Mouse (Mus musculus) urinary bladder, postnatal 4 days (tissue): Measurements from ENCODE around the gene Hc.
A peak's percentile ranks its signal among the peaks of the same experiment; 100 is the strongest.

Experiments
- DNase-seq, 2 experiments: peaks; one replicate each; pipeline ENCODE4 v3.0.0; 2021 to 2022; ENCODE audit warnings: low spot score in 2 of 2

The Hc gene

DNA sequence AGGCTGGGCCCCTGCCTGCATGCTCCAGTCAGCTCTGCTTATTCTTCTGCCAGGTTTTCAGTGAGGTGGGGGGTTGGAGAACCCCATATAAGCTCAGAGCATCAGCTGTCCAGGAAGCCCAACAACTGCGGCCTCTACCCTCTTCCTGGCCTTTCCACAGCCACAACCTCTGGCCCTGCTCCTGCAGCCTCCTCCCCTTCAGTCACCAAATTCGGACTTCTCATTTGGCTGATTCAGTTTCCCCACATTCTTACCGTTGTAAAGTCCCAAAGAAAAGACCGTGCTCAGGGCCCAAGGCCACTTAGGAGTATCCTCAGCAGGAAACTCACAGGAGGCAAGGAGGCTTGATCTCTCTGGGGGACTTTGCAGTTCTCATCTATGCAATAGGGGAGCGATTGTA lies 104.3 kb downstream of the Hc start:
- DNase-seq = no peak

DNA sequence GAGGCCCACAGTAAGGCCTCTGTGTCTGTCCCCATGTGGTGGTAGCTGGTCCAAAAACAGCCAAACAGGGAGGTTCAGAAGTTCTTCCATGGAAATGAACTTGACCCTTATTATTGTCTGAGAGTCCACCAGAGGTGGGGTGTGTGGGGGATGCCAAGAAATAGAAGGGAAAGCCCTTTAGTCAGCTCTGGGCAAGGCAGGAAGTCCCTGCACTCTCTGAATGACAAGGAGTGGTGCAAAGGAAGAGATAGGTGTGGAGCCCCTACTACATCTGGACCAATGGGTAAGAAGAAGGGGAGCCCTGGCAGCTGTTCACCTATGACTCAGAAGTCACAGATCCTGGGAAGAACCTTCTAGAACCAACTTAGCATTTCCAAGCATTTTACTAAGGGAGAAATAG lies 106.9 kb downstream of the Hc start:
- DNase-seq = no peak

DNA sequence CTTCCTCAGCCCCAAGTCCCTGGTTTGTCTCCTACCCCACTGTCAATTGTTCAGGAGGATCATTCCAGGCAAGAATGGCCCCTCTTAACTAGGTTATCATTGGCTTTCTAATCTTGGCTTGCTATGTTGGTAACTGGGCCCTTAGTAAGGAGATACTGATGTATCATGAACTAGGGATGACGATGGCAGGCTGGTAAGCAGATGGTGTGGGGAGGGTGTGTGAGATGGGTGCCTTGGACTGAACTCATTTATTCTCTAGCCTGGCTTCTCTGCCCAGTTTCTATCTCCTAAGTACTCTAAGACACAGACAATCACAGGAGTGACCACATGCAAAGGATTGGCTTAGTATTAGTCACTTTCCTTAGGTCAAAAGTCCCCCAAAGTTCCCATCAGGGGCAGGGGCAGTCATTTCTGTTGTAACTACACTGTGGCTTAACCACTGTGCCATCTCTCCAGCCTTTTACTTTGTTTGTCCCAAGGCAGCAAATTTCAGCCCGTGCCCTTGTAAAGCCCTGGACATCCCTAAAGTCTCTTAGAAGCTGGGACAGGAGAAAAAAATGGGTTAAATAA lies 107.6 kb downstream of the Hc start:
- DNase-seq = no peak

GRCm38 (mm10) chr2:34953018-34953417 lies 108.2 kb downstream of the Hc start:
- no peak for DNase-seq

GRCm38 (mm10) chr2:34951469-34951868 lies 109.8 kb downstream of the Hc start:
- DNase-seq = no peak

DNA sequence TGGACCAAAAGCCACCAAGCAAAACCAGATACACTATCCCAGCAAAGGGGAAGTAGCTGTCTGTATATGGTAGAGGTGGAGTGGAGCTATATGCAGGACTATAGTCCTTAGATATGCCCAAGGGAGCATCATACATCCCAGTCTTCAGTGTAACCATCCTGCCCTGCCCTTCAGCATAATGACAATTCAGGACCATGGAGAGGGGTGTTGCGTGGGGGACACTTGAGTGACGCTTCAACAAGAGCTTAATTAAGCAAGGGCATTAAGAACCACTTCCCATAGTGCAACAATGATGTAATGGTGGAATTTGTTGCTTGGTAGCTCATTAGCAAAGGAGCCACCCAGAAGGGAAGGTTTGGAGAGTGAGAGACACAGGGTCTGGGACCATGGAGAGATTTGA lies 112.6 kb downstream of the Hc start:
- no peak for DNase-seq

DNA sequence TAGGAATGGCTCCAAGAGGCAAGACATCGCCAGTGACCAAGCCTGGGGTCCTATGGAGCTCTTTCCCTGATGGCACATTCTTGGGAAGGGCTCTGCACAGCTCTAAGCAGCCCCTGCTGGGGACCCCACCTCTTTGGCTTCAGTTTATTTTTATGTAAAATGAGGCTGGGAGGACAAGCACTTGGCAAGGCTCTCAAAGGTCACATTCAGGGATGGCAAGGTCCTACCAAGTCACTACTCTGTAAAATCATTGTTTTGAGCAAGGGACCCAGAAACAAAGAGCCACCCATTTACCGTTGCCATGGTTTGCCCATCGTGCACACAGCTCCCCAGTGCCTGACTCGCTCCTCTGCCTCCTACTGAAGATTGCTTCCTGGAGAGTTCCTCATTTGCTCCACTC lies 115.2 kb downstream of the Hc start:
- DNase-seq = no peak

DNA sequence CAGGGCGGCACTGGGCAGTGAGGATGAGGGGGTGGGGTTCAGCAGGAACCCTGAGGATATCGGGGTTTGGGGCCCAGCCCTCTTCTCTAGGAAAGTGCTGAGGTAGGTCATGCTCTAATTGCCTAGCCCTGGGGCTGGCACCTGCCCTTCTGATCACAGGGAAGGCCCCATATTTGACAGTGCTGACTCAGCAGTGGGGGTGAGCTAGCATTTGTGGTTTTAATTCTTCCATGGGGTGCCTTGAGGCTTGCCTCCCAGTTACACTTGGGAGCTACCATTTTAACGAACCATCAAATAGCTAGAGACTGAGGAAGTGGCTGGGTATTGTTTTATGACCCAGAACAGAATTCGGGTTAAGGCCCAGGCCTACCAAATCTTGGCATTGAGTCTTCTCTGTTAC lies 115.7 kb downstream of the Hc start:
- no peak for DNase-seq

DNA sequence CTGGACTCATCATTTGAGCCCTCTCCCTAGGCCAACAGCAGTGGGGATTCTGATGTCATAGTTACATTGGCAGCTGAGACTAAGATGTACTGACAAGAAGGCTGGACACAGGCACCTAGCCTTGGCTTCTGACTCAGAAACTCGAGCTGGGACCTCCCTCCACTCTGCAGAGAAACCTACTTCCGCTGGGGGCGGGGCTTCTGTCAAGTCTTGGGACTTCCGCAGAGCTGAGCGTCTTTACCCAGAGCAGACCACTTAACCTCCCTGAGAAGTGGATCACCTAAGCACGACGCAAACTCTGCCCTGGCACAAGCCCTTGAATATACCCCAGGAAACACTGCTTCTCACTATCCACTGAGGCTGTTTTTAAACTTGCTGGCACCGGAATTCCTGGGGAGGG lies 116.5 kb downstream of the Hc start:
- DNase-seq = peak in 1 of 2 experiments; percentile 32

DNA sequence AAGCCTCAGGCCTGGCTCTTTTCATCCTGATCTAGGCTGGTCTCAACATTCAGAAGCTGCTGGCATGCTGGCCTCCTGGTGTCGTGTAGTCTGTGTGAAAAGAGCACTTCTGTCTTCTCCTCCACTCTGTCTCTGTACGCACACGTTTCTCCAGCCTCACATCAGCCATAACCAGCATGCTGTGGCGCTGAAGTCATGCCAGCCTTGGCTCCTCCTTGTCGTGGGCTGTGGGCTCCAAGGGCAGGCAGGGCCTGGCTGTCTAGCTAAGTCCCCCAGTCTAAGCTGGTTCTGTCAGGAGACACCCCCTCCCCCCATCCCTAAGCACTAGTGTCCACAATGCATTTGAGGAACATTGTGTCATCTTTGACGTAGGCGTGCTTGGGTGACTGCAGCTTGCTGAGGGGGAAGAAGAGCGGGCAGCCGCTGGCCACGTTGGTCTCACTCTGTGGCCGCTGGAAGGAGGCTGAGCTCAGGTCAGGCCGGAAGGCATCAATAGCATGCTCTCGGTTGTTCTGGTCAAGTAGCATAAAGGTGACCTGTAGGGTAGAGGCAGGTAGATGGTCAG lies 117.6 kb downstream of the Hc start:
- no peak for DNase-seq

DNA sequence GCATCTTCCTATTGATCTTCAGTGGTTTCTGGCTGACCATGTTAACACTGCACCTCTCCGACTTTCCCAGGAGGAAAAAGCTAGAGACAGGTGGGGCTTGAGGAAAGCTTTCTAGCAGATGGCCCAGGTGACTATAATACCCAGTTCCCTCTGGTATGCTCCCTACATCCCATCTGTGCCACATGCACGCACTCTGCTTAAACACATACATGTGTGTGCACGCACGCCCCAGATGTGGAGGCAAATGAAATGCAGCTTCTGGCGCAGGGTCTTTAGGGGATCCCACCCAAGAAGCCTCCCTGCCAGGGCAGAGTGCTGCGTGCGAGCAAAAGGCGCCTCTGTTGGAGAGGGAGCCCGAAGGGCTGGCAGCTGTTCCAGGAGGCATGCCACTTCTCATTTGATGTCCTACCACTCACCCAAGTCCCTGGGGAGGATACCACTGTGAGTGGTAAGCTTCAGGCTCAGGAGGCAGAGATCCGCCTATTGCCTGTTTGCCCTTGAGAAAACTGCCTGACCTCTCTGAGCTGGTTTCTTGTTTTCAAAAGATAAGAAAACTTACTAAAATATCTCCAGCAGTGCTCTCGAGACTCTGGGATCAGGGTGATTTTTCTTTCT lies 120.1 kb downstream of the Hc start:
- DNase-seq = no peak

- DNase-seq = no peak
Observed at GRCm38 (mm10) chr2:34940246-34940645, 121.0 kb downstream of the Hc start.

DNA sequence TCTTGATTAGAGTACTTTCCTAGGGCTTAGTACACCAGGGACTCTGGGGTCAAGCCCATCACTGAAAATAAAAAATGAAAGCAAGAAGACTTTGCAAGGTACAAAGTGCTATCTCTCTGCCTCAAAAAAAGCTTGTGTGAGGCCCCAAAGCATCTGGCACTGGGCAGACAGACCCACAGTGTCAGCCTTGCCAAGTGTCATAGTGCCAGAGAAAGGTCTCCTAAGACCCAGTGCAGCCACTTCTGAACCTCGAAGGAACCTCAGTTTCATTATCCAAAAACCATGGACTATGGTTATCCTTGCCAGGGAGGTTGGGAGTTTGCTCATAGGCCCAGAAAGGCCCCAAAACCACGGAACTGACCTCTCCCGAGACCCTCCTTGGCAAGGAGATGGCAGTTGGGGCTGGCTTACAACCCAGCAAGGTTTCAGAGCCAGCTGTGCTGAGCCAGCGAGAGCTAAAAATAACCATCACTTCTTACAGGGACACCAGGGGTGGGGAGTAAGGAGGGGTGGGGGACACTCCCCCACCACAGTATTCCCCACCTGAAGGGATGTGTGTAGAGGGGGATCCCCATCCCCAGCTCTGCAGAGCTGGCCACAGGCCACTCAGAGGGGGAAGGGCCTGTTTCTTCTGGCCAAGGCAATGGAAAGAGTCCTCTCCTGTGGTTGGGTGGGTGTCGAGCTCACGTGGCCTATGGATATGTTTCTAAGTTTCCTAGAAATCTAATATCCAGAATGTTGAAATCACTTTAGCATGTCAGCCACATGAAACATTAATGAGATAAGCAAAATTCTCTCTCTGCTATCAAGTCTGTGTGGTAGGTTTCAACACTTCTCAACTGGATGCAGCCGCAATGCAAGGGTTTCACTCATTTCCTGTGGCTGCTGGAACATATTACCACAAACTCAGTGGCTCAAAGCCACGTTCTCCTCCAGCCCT lies 122.7 kb downstream of the Hc start:
- DNase-seq = no peak

DNA sequence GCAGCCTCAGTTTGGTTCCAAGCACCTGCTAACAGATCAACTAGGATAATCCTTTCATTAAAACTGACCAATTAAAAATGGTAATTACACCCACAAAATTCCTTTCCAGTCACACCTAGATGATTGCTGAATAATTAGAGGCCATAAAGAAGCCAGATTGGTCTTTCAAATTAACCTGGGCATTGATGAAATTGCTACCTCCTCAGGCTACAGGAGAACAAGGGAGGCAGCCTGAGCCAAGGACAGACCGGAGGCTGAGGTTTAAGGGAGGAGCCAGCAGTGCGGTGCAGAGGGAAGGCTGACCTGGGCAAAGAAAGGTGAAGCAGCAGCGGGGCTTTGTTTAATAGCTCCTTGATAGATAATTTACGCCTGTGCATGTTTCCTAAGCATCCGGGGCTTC lies 123.8 kb downstream of the Hc start:
- no peak for DNase-seq
